Mouse (Mus musculus): ENCODE results near the gene Ankrd52.
"Not testable (repeated sequence)": the region's sequence is repeated elsewhere in the genome, so short reads cannot be mapped to it uniquely, and the experiment has no call there.

Gene Ankrd52

GRCm38 (mm10) chr10:128376455-128377211 lies at the start of gene Ankrd52:
Ankrd52 (plus strand) TSS chr10:128377115.
- peak; percentile 62 to 89 for DNase-seq (ENCODE audit: low spot score in 2 of 2)

- no peak for DNase-seq (ENCODE audit: low spot score in 2 of 2)
These were observed 49.3 kb upstream of the Ankrd52 start for GRCm38 (mm10) chr10:128327610-128328009.

- not testable (repeated sequence) for DNase-seq (ENCODE audit: low spot score in 2 of 2)
These were observed 44.3 kb upstream of the Ankrd52 start for GRCm38 (mm10) chr10:128332358-128333249.

- peak; percentile 71 to 88 for DNase-seq (ENCODE audit: low spot score in 2 of 2)
These were observed 41.3 kb upstream of the Ankrd52 start for GRCm38 (mm10) chr10:128335582-128335981.

GRCm38 (mm10) chr10:128336195-128336594 lies 40.7 kb upstream of the Ankrd52 start:
- no peak for DNase-seq (ENCODE audit: low spot score in 2 of 2)

GRCm38 (mm10) chr10:128336597-128336996 lies 40.3 kb upstream of the Ankrd52 start:
- no peak for DNase-seq (ENCODE audit: low spot score in 2 of 2)

GRCm38 (mm10) chr10:128337306-128338181 lies 39.4 kb upstream of the Ankrd52 start, which contains the start of gene Cs:
Cs (plus strand) TSS chr10:128337734.
- peak; percentile 96 to 98 for DNase-seq (ENCODE audit: low spot score in 2 of 2)

- DNase-seq (ENCODE audit: low spot score in 2 of 2): no peak
These were observed 38.5 kb upstream of the Ankrd52 start for GRCm38 (mm10) chr10:128338415-128338814.

- DNase-seq (ENCODE audit: low spot score in 2 of 2): no peak
These were observed 38.0 kb upstream of the Ankrd52 start for GRCm38 (mm10) chr10:128338948-128339347.

- DNase-seq (ENCODE audit: low spot score in 2 of 2): no peak
These were observed 36.7 kb upstream of the Ankrd52 start for GRCm38 (mm10) chr10:128340257-128340656.

GRCm38 (mm10) chr10:128343436-128343835 lies 33.5 kb upstream of the Ankrd52 start:
- DNase-seq (ENCODE audit: low spot score in 2 of 2): no peak

- DNase-seq (ENCODE audit: low spot score in 2 of 2): peak; percentile 68 to 71
These were observed 32.2 kb upstream of the Ankrd52 start for GRCm38 (mm10) chr10:128344568-128345275.

GRCm38 (mm10) chr10:128347541-128347940 lies 29.4 kb upstream of the Ankrd52 start:
- no peak for DNase-seq (ENCODE audit: low spot score in 2 of 2)

- peak in 1 of 2 experiments; percentile 73 for DNase-seq (ENCODE audit: low spot score in 2 of 2)
These were observed 18.1 kb upstream of the Ankrd52 start for GRCm38 (mm10) chr10:128358796-128359195.

- DNase-seq (ENCODE audit: low spot score in 2 of 2): no peak
These were observed 17.7 kb upstream of the Ankrd52 start for GRCm38 (mm10) chr10:128359226-128359625.

- no peak for DNase-seq (ENCODE audit: low spot score in 2 of 2)
These were observed 15.1 kb upstream of the Ankrd52 start for GRCm38 (mm10) chr10:128361836-128362235.

GRCm38 (mm10) chr10:128362568-128362967 lies 14.3 kb upstream of the Ankrd52 start:
- peak in 1 of 2 experiments; percentile 48 for DNase-seq (ENCODE audit: low spot score in 2 of 2)

- DNase-seq (ENCODE audit: low spot score in 2 of 2): no peak
These were observed 9.0 kb upstream of the Ankrd52 start for GRCm38 (mm10) chr10:128367899-128368401.

GRCm38 (mm10) chr10:128368402-128369217 lies 8.3 kb upstream of the Ankrd52 start, which contains the start of gene Coq10a:
Coq10a (minus strand) TSS chr10:128368997.
- DNase-seq (ENCODE audit: low spot score in 2 of 2): peak; percentile 85 to 87

- DNase-seq (ENCODE audit: low spot score in 2 of 2): no peak
These were observed 7.7 kb upstream of the Ankrd52 start for GRCm38 (mm10) chr10:128369218-128369543.

All from thymus, postnatal 10 days (tissue).